Mouse (Mus musculus) gastrocnemius, postnatal 10 days (tissue): ENCODE measurements around the gene Gpx5. TPM values are rescaled to one million over a fixed set of nuclear protein-coding genes. Genes with fewer than 3 reads are reported as not detected.

Experiments used
- DNase-seq: peaks from one replicate; pipeline ENCODE4 v3.0.0; 2021; ENCODE audit warnings: mixed read lengths
- long read RNA-seq, 2 experiments: library from polyadenylated mRNA; stranded (forward); transcript quantifications; one replicate each; pipeline ENCODE4 v2.0.0; 2021
- total RNA-seq, 2 experiments: library from RNA; stranded (reverse); gene quantifications; 2 replicates each; pipeline ENCODE4 v1.2.3; 2021

Gpx5 gene
- total RNA-seq: not detected
- long read RNA-seq, experiment 1: 0 reads
- long read RNA-seq, experiment 2: 0 reads

DNA sequence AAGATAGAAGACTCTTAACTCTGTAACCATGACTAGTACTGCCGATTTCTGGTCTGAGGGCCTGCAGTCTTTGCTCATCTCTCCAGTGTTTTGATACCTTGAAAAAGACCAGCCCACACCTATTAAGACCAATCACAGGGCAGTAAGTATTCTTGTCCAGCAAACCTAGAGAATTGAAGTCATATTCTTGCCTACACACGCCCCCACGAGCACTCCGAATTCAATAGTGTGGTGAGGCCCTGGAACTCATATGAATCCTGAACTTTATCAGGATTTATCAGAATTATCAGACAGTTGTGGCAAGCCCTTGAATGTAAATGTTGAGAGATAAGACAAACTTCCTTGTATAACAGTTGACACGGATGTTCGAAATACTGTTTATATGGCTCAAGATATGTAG is at the start of gene Gpx5:
TSS of gene Gpx5 (minus strand) at position 101 of the 400 bp plus-strand sequence.
- no peak for DNase-seq

DNA sequence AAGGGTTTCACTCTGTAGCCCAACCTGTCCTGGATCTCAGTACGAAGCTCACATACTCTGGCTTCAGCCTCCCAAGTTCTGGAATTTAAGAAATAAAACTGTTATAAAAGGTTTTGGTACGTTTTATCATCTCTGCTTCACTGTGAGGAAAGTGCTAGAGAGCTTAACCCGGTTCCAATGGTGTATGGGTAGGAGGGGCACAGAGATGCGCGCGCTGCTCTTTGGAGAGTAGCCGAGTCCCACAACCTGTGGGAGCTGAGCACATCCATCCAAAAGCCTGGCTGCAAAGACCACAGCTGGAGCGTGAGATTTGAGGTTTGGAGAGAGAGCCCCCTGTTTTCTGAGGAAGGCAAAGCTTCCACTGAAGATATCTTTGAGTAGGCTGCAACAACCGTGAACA is 34.9 kb upstream of the Gpx5 start:
- no peak for DNase-seq

- DNase-seq: peak; percentile 85
These were observed 34.2 kb upstream of the Gpx5 start for GRCm38 (mm10) chr13:21326657-21327211.

DNA sequence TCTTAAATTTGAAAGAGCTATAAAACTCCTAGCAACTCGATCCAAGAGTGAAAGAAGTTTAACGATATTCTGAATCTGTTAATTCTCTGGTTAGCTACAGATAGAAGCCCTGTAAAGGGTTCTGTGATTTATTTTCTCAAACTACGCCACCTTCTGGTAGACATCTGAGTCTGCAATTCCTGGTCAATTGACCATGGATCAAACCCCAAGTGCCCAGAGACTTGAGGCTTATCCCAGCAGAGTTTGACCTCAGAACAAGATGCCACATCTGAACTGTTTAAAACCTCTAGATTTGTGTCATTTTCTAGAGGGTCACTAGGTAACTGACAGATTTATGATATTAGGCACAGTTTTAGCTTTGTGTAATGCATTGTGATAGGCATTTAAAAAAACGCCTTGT is 33.7 kb upstream of the Gpx5 start:
- no peak for DNase-seq

DNA sequence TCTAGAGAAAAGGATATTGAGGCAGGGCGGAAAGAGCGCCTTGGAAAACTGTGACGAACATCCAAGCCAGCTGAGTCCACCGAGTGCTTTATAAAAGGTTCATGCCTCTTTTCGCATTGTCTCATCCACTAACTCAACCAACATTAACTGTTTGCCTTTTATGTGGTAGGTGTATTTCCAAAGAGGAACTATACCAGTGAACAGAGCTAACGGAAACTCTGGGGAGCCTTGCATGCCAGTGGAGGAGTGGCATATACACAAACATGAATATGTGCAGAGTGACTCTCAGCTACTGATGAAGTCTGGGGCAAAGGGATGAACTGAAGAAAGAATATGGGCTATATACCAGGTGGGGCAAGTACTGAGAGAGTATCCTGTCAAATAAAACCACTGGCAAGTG is 30.9 kb upstream of the Gpx5 start:
- no peak for DNase-seq

GRCm38 (mm10) chr13:21322509-21323375 is 30.2 kb upstream of the Gpx5 start:
- no peak for DNase-seq

DNA sequence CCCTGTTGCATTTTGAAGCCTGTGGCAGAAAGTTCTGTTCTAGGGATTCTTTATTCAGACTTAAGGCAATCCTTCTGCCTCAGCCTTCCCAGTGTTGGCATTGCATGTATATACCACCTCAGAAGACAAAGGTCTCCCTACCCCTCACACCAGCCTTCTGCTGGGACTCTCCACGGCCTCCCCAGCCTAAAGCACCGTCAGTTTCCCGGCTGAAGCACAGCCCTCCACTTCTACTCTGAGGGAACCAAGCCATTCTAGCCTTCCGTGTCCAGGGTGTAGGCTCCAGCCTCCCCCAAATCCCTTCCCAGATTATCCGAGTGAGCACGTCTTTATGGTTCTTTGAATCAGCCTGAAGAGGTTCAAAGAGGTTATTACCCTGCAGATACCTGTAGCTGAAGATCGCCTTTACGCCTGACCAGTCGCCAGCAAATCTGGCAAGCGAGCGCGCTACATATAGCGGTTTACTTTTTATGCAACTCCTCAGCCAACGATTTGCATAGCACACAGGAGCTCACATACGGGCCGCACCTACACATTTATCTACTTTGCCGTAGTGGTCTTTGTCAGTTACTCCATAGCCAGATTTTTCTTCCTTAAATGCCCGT is 29.5 kb upstream of the Gpx5 start:
- no peak for DNase-seq

- DNase-seq: no peak
These were observed 27.7 kb upstream of the Gpx5 start for GRCm38 (mm10) chr13:21320262-21320661.

DNA sequence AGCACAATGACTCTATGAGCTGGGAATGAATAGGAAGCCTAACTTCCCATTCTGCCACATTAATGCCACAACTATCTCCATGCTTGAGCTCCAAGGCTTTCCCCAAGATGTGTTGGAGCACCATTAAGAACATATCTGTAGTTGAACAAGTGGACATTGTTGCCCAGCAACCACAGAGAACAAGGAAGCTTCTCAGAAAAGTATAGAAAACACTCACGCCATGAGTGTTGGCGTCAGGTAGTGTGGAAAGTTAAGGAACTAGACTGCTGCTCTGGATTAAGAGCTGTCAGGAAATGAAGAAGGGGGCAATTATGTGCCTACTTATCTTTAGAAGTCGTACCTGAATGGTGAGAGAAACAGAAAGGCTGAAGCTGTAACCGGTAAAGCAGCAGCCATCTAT is 21.4 kb upstream of the Gpx5 start:
- no peak for DNase-seq

GRCm38 (mm10) chr13:21312854-21313253 is 20.3 kb upstream of the Gpx5 start:
- no peak for DNase-seq

GRCm38 (mm10) chr13:21311926-21312325 is 19.4 kb upstream of the Gpx5 start, which contains the start of gene Gpx6:
Gene Gpx6, plus strand, starts transcription at chr13:21312125.
- no peak for DNase-seq

DNA sequence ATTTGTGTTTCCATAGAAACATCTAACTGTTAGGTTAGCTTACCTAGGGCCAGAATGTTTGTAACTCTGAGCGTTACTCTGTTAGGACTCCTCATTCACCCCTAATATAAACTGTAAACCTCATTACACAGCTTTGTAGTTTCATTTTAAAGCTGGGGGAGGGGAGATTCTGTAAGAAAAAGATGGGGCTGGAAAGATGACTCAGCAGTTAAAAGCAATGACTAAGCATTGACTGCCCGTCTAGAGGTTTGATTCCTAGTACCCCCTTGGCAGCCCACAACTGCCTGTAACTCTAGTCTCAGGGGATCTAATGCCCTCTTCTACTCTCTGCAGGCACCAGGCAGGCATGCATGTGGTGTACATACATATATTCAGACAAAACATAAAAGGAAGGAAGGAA is 17.3 kb upstream of the Gpx5 start:
- DNase-seq: no peak

DNA sequence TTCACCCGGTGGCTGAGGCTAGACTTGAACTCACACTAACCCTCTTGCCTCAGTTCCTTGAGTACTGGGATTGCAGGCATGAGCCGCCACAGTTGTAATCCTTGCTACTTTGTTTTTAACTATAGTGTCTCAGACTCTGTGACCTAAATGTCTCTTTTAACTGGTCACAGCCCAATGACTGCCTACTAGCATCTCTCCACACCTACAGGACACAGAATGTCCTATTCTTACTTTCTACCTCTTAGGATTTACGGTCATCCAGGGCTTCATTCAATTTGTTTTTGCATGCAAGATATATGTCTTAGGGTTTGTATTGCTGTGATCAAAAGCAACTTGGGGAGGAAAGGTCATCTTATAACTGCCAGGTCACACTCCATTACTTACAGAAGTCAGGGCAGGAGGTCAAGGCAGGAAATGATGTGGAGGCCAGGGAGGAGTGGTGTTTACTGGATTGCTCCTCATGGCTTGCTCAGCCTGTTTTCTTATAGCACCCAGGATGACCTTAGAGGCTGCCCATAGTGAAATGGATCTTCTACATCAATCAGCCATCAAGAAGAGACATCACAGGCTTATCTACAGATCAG is 12.0 kb upstream of the Gpx5 start:
- no peak for DNase-seq

GRCm38 (mm10) chr13:21298557-21298956 is 6.0 kb upstream of the Gpx5 start:
- DNase-seq: no peak

DNA sequence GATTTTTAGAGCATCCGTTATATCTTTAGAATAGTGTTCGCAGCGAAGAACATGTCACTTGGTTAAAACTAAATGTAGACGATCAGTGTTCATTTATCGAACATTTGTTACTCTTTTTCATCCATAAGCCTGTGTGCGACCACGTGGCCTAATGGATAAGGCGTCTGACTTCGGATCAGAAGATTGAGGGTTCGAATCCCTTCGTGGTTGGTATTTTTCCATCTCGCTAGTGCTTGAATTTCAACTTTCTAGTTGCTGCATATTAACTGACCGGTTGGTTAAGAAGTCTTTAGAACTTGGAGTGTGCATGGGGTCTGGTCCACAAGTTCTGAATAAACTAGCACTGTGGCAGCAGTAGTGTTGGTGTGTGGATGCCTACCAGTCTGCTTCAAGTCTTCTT is 13.0 kb downstream of the Gpx5 start:
- peak; percentile 60 for DNase-seq

GRCm38 (mm10) chr13:21279076-21279475 is 13.5 kb downstream of the Gpx5 start:
- DNase-seq: no peak

DNA sequence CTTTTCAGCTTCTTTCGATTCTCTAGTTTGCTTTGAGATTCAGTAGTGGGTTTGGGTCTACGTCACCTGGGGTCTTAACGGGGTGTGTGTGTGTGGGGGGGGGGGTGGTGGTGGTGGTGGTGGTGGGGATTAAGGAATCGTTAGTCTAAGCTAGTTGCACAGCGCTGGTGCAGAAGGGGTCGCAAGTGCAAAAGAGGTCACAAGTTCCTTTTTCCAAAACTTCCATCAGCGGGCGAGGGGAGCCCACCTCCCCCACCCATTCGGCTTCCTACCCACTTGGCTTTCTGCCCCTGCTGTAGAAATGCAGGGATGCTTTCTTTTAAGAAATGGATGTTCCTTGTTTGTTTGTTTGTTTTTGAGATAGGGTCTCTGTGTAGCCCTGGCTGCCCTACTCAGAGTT is 16.0 kb downstream of the Gpx5 start:
- DNase-seq: no peak

- no peak for DNase-seq
These were observed 16.5 kb downstream of the Gpx5 start for GRCm38 (mm10) chr13:21275815-21276550.

DNA sequence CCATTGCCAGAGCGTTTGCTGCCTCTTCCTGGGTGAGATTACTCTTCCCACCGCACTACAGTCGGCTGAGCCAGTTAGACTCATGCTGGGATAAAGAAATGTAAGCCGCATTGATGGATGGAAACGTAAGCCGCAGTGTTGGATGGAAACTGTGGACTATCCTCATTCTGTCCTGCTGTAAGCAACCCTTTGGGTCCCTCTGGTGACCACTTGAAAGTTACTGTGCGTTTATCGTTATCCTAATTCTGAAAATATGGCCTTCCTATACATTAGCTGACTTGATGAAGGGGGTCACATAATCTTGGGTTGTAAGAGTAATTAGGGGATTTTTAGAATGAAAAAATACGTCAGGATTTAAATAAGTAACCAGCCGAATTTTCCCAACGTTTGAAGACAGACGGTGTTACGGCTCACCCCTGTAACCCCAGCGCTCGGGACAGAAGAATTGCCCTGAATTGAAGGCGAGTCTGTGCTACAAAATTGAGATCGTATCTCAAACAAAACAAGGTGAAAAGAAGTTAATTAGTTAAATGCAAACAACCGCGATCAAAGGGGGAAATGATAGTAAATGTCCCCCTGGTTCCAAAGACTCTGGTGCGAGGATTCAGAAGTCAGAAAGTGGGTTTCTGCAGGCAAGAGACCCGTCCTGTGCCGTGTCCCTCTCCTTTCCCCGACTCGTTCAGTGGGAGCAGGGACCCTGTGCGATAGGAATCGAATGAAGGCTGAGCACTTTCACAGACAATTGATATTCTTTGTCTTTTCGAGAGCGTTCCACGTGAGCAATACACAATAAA is 17.3 kb downstream of the Gpx5 start:
- no peak for DNase-seq

DNA sequence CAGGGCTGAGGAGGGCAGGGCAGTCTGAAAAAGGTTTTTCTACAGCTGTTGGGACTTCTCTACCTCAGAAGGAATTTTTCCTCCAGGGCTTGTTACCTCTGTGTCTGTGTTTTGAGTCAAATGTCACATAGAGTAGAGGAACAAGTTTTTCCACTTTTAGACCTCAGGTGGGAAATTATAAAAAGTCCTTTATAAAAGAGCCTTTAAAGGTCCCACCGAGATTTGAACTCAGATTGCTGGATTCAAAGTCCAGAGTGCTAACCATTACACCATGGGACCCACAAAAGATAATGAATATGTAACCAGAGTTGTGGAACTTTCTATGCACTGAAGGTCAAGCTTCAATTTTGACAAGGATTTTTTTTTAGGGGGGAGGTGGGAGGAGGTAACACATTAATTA is 24.3 kb downstream of the Gpx5 start:
- no peak for DNase-seq

GRCm38 (mm10) chr13:21267541-21267940 is 25.0 kb downstream of the Gpx5 start:
- no peak for DNase-seq

GRCm38 (mm10) chr13:21265736-21266135 is 26.8 kb downstream of the Gpx5 start:
- DNase-seq: no peak
